Mouse (Mus musculus) bone marrow, adult 2 months (tissue): ENCODE data around the gene 2410004B18Rik. TPM values are rescaled to one million over a fixed set of nuclear protein-coding genes. Genes with fewer than 3 reads are reported as not detected.

Source experiments
- H3K27ac ChIP-seq: fragments of 200-500 bp; 2 replicates; pipeline ENCODE4 v1.5.1; 2012; ENCODE audit warnings: low read depth, mild to moderate bottlenecking, control low read depth, inconsistent platforms, low read length; ENCODE audit not compliant: control insufficient read depth, poor library complexity, insufficient read depth
- H3K4me1 ChIP-seq: fragments of 200-500 bp; 2 replicates; pipeline ENCODE4 v1.6.1; 2011; ENCODE audit warnings: low read length; ENCODE audit not compliant: control insufficient read depth, insufficient read depth
- H3K4me3 ChIP-seq: fragments of 200-500 bp; replicated peaks from 2 replicates; pipeline ENCODE3; 2011; ENCODE audit warnings: mild to moderate bottlenecking, low read depth, low read length, control low read depth; ENCODE audit not compliant: control insufficient read depth
- CTCF ChIP-seq: fragments of 200-500 bp; IDR thresholded peaks from 2 replicates; pipeline ENCODE4 v1.5.1; 2011; ENCODE audit warnings: low read length, control low read depth; ENCODE audit not compliant: control insufficient read depth, insufficient read depth
- POLR2A ChIP-seq: fragments of 200-500 bp; IDR thresholded peaks from 2 replicates; pipeline ENCODE4 v1.6.1; 2011; ENCODE audit warnings: low read depth, mild to moderate bottlenecking, control low read depth, low read length, borderline replicate concordance; ENCODE audit not compliant: control insufficient read depth
- WGBS: fragments of 180-500 bp; shearing (Covaris S2); methylation state at CpG from one replicate; pipeline ENCODE4 v1.1.7; 2018; 5-methylcytosine and 5-hydroxymethylcytosine counted together
- polyA plus RNA-seq: library from polyadenylated mRNA; stranded (reverse); fragments of >200 nt; gene quantifications from 2 replicates; pipeline ENCODE4 v1.2.4, GENCODE M21; 2011; ENCODE audit warnings: low replicate concordance; ENCODE audit not compliant: missing spikeins, insufficient read depth, insufficient read length

The 2410004B18Rik gene
- 14.4 and 34.3 TPM in 2 replicates for polyA plus RNA-seq

DNA sequence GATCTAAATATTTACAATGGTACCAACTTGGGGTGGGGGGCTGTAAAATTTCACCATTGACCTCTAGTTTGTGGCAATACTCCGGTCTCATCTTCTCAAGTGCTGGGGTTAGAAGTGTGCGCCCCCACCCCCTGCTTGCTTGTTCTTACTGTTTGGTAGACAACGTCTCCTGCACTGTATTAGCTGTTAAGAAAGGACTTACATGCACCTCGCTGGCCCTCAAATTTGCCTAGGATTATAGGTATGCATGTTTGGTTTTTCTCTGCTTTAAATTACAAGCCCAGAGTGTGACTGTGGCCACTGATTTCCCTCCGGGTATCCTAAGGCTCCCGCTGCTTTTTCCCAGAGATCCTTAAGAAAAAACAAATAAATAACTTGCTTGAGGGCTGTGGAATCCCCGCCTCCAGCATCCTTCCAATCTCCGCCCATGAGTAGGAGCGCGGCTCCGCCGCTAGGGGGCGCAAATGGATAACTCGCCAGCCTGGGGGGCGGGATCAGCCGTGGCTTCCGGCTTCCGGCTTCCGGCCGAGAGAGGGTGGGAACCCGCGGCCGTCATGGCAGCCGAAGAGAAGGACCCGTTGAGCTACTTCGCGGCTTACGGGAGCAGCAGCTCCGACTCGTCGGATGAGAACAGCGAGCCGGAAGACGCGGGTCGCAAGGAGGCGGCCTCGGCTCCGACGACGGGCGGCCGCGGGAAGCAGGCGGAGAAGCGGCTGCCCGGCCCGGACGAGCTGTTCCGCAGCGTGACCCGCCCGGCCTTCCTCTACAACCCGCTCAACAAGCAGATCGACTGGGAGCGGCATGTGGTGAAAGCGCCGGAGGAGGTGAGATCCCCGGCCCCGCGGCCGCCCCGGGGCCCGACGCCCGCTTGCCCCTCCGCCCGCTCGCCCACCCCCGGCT is at the start of gene 2410004B18Rik:
Gene 2410004B18Rik, plus strand, starts transcription at position 510 of the 900 bp plus-strand sequence.
- TF ChIP-seq POLR2A (peak; percentile 86; the same call in 1 of the 2 replicates), CTCF (peak; percentile 88)
- peak within 1 kb of the TSS; percentile 88 for H3K27ac ChIP-seq
- H3K4me3 ChIP-seq = peak within 1 kb of the TSS; percentile 96
- WGBS = 2% methylated on average over 66 of the region's 70 CpGs
- H3K4me1 ChIP-seq = peaks cover 6% of the 10 kb centered on the region

DNA sequence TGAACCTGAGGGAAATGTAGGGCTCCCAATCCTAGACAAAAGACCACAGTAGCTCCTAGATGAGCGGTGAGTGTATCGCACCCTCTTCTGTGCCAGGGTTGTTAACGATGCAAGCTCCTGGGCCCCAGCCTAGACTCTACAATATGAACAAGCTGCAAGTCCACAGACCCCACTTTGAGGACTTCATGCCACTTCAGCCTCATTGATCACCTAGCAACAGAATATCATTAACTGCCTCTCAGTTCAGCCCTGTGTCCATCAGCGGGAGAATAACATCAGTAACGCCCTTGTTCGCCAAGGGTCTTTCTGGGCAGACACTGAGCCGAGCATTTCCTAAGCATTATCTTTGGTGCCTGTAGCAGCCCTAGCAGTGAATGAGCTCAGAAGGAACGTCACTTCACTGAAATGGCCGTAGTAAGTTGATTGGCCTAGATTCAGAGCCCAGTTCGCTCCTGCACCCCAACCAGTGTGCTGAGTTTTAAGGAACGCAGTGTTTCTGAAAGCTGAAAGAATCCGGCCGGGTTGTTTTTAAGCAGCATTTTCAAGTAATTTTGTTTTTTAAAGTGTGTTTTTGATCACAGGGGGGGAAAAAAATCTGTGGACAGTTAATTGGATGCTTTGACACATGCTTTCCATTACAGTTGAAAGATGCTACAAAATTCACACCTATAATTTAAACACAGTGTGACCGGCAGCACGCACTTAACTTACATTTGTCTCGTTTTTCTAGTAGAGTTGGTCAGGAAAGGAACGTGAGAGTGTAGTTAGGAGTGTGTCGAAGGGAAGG is 47.3 kb upstream of the 2410004B18Rik start:
- TF ChIP-seq POLR2A (no peak), CTCF (no peak)
- Histone ChIP-seq H3K27ac (no peak overlapping the region), H3K4me3 (no peak overlapping the region), H3K4me1 (no peaks in the 10 kb centered on the region)
- WGBS = 90% methylated on average over 18 of the region's 18 CpGs

DNA sequence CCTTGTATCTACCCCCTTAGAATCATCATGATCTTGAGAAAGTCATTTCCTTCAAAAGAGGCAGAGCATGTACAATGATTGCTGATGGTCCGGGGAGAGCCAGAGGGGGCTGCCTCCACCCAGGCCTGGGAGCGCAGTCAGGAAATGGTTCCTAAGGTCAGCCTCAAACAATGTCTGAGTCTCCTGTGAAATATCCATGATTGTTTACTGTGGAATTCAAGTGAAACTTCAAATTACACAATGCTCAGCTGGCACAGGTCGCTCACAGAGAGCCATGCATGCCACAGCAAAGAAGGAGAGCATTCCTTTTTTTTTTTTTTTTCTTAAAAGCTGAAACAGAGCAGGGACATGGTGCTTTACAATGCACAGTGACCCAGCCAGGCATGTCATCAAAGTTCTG is 45.4 kb upstream of the 2410004B18Rik start:
- TF ChIP-seq POLR2A = no peak
- no peak for TF ChIP-seq CTCF
- no peaks in the 10 kb centered on the region for H3K4me1 ChIP-seq
- no peak overlapping the region for H3K4me3 ChIP-seq
- 71% methylated on average over 3 of the region's 3 CpGs for WGBS
- no peak overlapping the region for H3K27ac ChIP-seq

DNA sequence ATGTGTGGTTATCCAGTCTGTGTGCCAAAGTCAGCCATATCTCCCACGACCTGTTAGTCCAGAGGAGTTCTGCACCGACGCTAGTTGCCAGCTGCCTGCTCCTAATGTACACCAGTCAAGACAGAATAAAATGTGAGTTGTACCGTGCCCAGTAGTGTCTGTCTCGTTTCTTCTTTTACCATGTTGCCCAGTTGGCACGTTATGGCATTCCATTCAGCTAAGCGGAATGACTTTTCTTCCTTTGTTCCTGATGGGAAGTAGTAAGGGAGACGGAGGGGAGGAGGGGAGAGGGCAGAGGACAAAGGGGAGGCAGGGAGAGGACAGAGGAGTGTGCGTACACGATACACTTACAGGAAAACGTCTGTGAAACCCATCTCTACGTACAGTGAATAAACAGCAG is 43.7 kb upstream of the 2410004B18Rik start:
- WGBS = 79% methylated on average over 12 of the region's 12 CpGs
- no peak for TF ChIP-seq CTCF
- no peak for TF ChIP-seq POLR2A
- no peaks in the 10 kb centered on the region for H3K4me1 ChIP-seq

DNA sequence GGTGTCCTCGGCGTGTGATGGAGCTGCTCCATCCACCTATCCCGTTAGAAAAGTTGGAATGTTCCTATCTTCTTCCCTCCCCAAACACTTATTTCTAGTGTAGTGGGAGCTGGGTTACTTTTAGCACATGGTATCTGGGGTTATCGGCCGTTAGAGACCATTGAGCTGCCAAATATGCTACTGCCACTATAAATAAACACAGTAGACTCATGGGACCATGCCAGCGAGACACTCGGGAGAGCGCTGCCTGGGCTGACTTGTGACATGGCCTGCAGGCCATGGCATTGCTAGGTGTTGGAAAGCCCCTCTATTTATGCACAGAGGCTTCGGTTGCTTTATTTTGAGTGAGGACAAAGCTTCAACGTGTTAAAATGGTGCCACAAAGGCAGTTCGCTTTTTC is 40.1 kb upstream of the 2410004B18Rik start:
- Histone ChIP-seq H3K27ac (no peak overlapping the region), H3K4me3 (no peak overlapping the region), H3K4me1 (no peaks in the 10 kb centered on the region)
- 83% methylated on average over 11 of the region's 11 CpGs for WGBS
- TF ChIP-seq POLR2A (no peak), CTCF (no peak)

More for the DNA sequence above, 43.7 kb upstream of the 2410004B18Rik start:
- no peak overlapping the region for H3K4me3 ChIP-seq
- H3K27ac ChIP-seq = no peak overlapping the region

DNA sequence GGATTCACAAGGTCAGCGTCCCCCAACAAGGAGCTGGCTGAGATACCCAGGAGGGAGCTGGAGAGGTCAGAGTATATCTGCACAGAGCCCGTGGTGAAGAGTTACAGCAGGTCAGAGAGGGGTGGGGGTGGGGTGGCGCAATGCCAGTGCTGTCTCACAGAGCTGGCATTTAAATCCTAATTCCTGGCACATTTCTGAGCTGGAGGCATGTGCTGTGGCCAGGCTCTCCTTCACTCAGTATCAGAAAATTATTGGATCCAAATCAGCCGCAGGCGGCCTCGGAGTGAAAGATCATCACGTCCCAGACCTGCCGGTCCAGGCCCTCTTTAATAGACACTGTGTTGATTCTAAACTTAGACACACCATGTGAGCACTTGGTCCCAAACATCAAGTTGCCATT is 38.0 kb upstream of the 2410004B18Rik start:
- WGBS = 84% methylated on average over 8 of the region's 8 CpGs
- TF ChIP-seq CTCF = no peak
- TF ChIP-seq POLR2A = no peak

DNA sequence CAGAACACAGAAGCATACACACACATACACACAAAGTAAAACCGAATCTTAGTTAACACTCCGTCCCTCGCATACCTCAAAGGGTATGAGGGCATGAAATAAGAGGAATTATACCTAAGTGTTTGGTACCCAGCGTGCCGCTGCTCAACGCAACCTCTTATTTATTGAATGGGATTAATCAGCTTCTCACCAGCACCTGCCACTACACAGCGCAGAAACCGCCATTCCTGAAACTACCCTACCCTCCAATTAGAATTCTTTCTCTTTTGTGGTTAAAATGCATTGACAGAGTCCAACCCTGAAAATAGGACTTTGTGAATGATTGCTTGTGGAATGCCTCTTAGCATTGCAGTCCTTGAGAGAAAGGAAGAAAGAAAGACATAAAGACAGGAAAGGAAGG is 34.3 kb upstream of the 2410004B18Rik start:
- no peak overlapping the region for H3K27ac ChIP-seq

More for the DNA sequence above, 38.0 kb upstream of the 2410004B18Rik start:
- Histone ChIP-seq H3K4me1 (no peaks in the 10 kb centered on the region), H3K4me3 (no peak overlapping the region), H3K27ac (no peak overlapping the region)

More for the DNA sequence above, 34.3 kb upstream of the 2410004B18Rik start:
- TF ChIP-seq POLR2A = no peak
- TF ChIP-seq CTCF = no peak
- WGBS = 88% methylated on average over 8 of the region's 8 CpGs
- Histone ChIP-seq H3K4me1 (no peaks in the 10 kb centered on the region), H3K4me3 (no peak overlapping the region)
